Mouse (Mus musculus) right cerebral cortex, postnatal 36 days (tissue): Measurements from ENCODE around the gene Rassf5.

Experiments
- DNase-seq, 2 experiments: peaks; one replicate each; pipeline ENCODE4 v3.0.0; 2022; ENCODE audit warnings: low spot score in 2 of 2, mixed read lengths in 1 of 2

Gene Rassf5

GRCm38 (mm10) chr1:131208800-131209199 lies 36.3 kb downstream of the Rassf5 start:
- DNase-seq, result no peak

- DNase-seq, result no peak
These were observed 37.0 kb downstream of the Rassf5 start for GRCm38 (mm10) chr1:131208081-131208480.

GRCm38 (mm10) chr1:131207531-131207930 lies 37.5 kb downstream of the Rassf5 start:
- no peak for DNase-seq

GRCm38 (mm10) chr1:131206342-131206741 lies 38.7 kb downstream of the Rassf5 start:
- DNase-seq, result no peak

GRCm38 (mm10) chr1:131204461-131204860 lies 40.6 kb downstream of the Rassf5 start:
- DNase-seq, result no peak

GRCm38 (mm10) chr1:131201391-131201790 lies 43.7 kb downstream of the Rassf5 start:
- DNase-seq, result no peak

GRCm38 (mm10) chr1:131200588-131200987 lies 44.5 kb downstream of the Rassf5 start:
- DNase-seq, result no peak

GRCm38 (mm10) chr1:131199976-131200375 lies 45.1 kb downstream of the Rassf5 start:
- no peak for DNase-seq

GRCm38 (mm10) chr1:131199118-131199821 lies 45.8 kb downstream of the Rassf5 start:
- no peak for DNase-seq

GRCm38 (mm10) chr1:131198417-131198960 lies 46.6 kb downstream of the Rassf5 start:
- no peak for DNase-seq

- no peak for DNase-seq
These were observed 49.0 kb downstream of the Rassf5 start for GRCm38 (mm10) chr1:131196107-131196506.

GRCm38 (mm10) chr1:131195653-131196052 lies 49.4 kb downstream of the Rassf5 start:
- DNase-seq, result no peak

GRCm38 (mm10) chr1:131193746-131194145 lies 51.3 kb downstream of the Rassf5 start:
- no peak for DNase-seq

GRCm38 (mm10) chr1:131188655-131189054 lies 56.4 kb downstream of the Rassf5 start:
- no peak for DNase-seq

- DNase-seq, result no peak
These were observed 57.2 kb downstream of the Rassf5 start for GRCm38 (mm10) chr1:131187856-131188255.

- DNase-seq, result no peak
These were observed 58.1 kb downstream of the Rassf5 start for GRCm38 (mm10) chr1:131186995-131187394.

- DNase-seq, result peak; percentile 43 to 54
These were observed 59.1 kb downstream of the Rassf5 start for GRCm38 (mm10) chr1:131185821-131186506.

GRCm38 (mm10) chr1:131184956-131185660 lies 60.0 kb downstream of the Rassf5 start:
- DNase-seq, result no peak

- DNase-seq, result no peak
These were observed 60.7 kb downstream of the Rassf5 start for GRCm38 (mm10) chr1:131184253-131184955.

GRCm38 (mm10) chr1:131183201-131183600 lies 61.9 kb downstream of the Rassf5 start:
- no peak for DNase-seq

GRCm38 (mm10) chr1:131181642-131182527 lies 63.2 kb downstream of the Rassf5 start:
- peak; percentile 61 to 63 for DNase-seq
